Mouse (Mus musculus) Patski (cell line): ENCODE data around the gene Jakmip3. TPM values are rescaled to one million over a fixed set of nuclear protein-coding genes. Genes with fewer than 3 reads are reported as not detected.

Experiments
- ATAC-seq: fragments of 100-300 bp; one replicate; pipeline ENCODE4 v1.8.0; 2021
- CTCF ChIA-PET: fragments of 350-600 bp; sonication (Branson Sonifier 250); formaldehyde crosslinking; loops from one replicate; lab custom pipeline; 2022; ENCODE audit warnings: inconsistent platforms; lab: Charles Lee
- POLR2A ChIA-PET: fragments of 350-600 bp; sonication (Branson Sonifier 250); formaldehyde crosslinking; loops from one replicate; lab custom pipeline; 2022; ENCODE audit warnings: antibody characterized with exemption, inconsistent platforms; lab: Charles Lee
- DNase-seq: peaks from one replicate; pipeline ENCODE4 v3.0.0-alpha.2; 2011; ENCODE audit warnings: low read depth, low spot score
- H3K27me3 ChIP-seq: fragments of 371-371 bp; one replicate; pipeline ENCODE4 v1.5.1; 2021
- CTCF ChIP-seq: fragments of 100-300 bp; IDR thresholded peaks from one replicate; pipeline ENCODE4 v1.5.1; 2021
- in situ Hi-C: fragments of 300-500 bp; cut with MboI; formaldehyde crosslinking; loops from 3 replicates; pipeline ENCODE4 v1.11.1; 2018; ENCODE audit warnings: low pct_unique_long_range_greater_than_20kb, mixed read lengths
- polyA plus RNA-seq: library from polyadenylated mRNA; unstranded; gene quantifications from one replicate; pipeline ENCODE4 v1.2.3, GENCODE M21; 2021

Jakmip3 gene
- polyA plus RNA-seq, result not detected

GRCm38 (mm10) chr7:138940612-138941461 is at the start of gene Jakmip3:
TSS of gene Jakmip3 (plus strand) at chr7:138940730.
- ChIA-PET POLR2A (no interaction called here), CTCF (no interaction called here)
- H3K27me3 ChIP-seq, result peaks cover 27% of the 10 kb centered on the region
- ATAC-seq (no peak), DNase-seq (no peak)
- no peak for TF ChIP-seq CTCF
- in situ Hi-C loops, result no loop called here

- CTCF ChIA-PET, result interaction anchor here (1.1 to 1.6 kb wide), 2 partner anchors 8 to 57 kb away, joined by 3 to 6 read pairs; no protein-coding TSS in a partner anchor
Measured at GRCm38 (mm10) chr7:138898122-138898521, 42.4 kb upstream of the Jakmip3 start.

GRCm38 (mm10) chr7:138898743-138899142 is 41.8 kb upstream of the Jakmip3 start:
- in situ Hi-C loops, result no loop called here
- ChIA-PET CTCF (no interaction called here), POLR2A (no interaction called here)
- H3K27me3 ChIP-seq, result no peaks in the 10 kb centered on the region
- DNase-seq (no peak), ATAC-seq (no peak)
- TF ChIP-seq CTCF, result no peak

More at GRCm38 (mm10) chr7:138898122-138898521, 42.4 kb upstream of the Jakmip3 start:
- ATAC-seq (no peak), DNase-seq (no peak)
- no peak for TF ChIP-seq CTCF
- H3K27me3 ChIP-seq, result no peaks in the 10 kb centered on the region
- POLR2A ChIA-PET, result interaction anchor here (0.9 kb wide), 1 partner anchor 8 kb away, joined by 3 read pairs; no protein-coding TSS in a partner anchor
- in situ Hi-C loops, result no loop called here

- CTCF ChIA-PET, result interaction anchor here (1.2 kb wide), 1 partner anchor 20 kb away, joined by 6 read pairs; no protein-coding TSS in a partner anchor
- in situ Hi-C loops, result no loop called here
- no peaks in the 10 kb centered on the region for H3K27me3 ChIP-seq
- POLR2A ChIA-PET, result no interaction called here
- no peak for DNase-seq
- TF ChIP-seq CTCF, result no peak
- peak; percentile 41 for ATAC-seq
Measured at GRCm38 (mm10) chr7:138903886-138904435, 36.6 kb upstream of the Jakmip3 start.

GRCm38 (mm10) chr7:138906441-138906840 is 34.1 kb upstream of the Jakmip3 start:
- ChIA-PET POLR2A (interaction anchor here (1.0 kb wide), 1 partner anchor 9 kb away, joined by 3 read pairs; no protein-coding TSS in a partner anchor), CTCF (interaction anchor here (1.0 to 3.4 kb wide), 3 partner anchors 9 to 65 kb away, joined by 3 to 10 read pairs (median 6); partner anchors contain the start of gene Ppp2r2d)
- in situ Hi-C loops, result no loop called here
- DNase-seq, result no peak
- H3K27me3 ChIP-seq, result no peaks in the 10 kb centered on the region
- no peak for TF ChIP-seq CTCF
- ATAC-seq, result no peak

GRCm38 (mm10) chr7:138907043-138907442 is 33.5 kb upstream of the Jakmip3 start:
- ATAC-seq (peak; percentile 51), DNase-seq (no peak)
- in situ Hi-C loops, result no loop called here
- no peaks in the 10 kb centered on the region for H3K27me3 ChIP-seq
- CTCF ChIA-PET, result interaction anchor here (0.7 to 3.4 kb wide), 4 partner anchors 10 to 66 kb away, joined by 3 to 10 read pairs (median 5); partner anchors contain the start of gene Ppp2r2d
- POLR2A ChIA-PET, result interaction anchor here (1.0 kb wide), 2 partner anchors 9 to 62 kb away, joined by 3 read pairs; partner anchors contain the start of genes Mapk1ip1 and Ppp2r2d
- no peak for TF ChIP-seq CTCF

- H3K27me3 ChIP-seq, result no peaks in the 10 kb centered on the region
- DNase-seq (no peak), ATAC-seq (no peak)
- in situ Hi-C loops, result no loop called here
- ChIA-PET CTCF (interaction anchor here (0.7 to 3.4 kb wide), 2 partner anchors 16 to 66 kb away, joined by 4 to 10 read pairs; no protein-coding TSS in a partner anchor), POLR2A (interaction anchor here (0.8 to 1.0 kb wide), 2 partner anchors 52 to 62 kb away, joined by 3 read pairs; partner anchors contain the start of genes Mapk1ip1 and Ppp2r2d)
- no peak for TF ChIP-seq CTCF
Measured at GRCm38 (mm10) chr7:138907976-138908375, 32.6 kb upstream of the Jakmip3 start.

GRCm38 (mm10) chr7:138908768-138909276 is 31.7 kb upstream of the Jakmip3 start:
- POLR2A ChIA-PET, result interaction anchor here (0.8 kb wide), 1 partner anchor 53 kb away, joined by 3 read pairs; no protein-coding TSS in a partner anchor
- CTCF ChIA-PET, result interaction anchor here (0.9 to 3.4 kb wide), 2 partner anchors 56 to 67 kb away, joined by 3 to 10 read pairs; no protein-coding TSS in a partner anchor
- no peaks in the 10 kb centered on the region for H3K27me3 ChIP-seq
- ATAC-seq (no peak), DNase-seq (no peak)
- TF ChIP-seq CTCF, result no peak
- in situ Hi-C loops, result no loop called here

- in situ Hi-C loops, result no loop called here
- ChIA-PET POLR2A (no interaction called here), CTCF (interaction anchor here (0.9 to 3.4 kb wide), 5 partner anchors 15 to 68 kb away, joined by 3 to 10 read pairs (median 3); partner anchors contain the start of genes Mapk1ip1 and Ppp2r2d)
- H3K27me3 ChIP-seq, result no peaks in the 10 kb centered on the region
- DNase-seq (no peak), ATAC-seq (peak; percentile 86)
- no peak for TF ChIP-seq CTCF
Measured at GRCm38 (mm10) chr7:138909277-138910192, 31.0 kb upstream of the Jakmip3 start, which contains the start of gene Bnip3. TSS of gene Bnip3 (minus strand) at chr7:138909519.
